Mouse (Mus musculus) heart, adult 2 months (tissue): ENCODE measurements around the gene B4galnt4.

ENCODE experiments used
- CTCF ChIP-seq: fragments of 200-600 bp; IDR thresholded peaks from 2 replicates; pipeline ENCODE4 v1.8.1; 2022; ENCODE audit warnings: antibody characterized with exemption, mild to moderate bottlenecking, moderate library complexity
- EP300 ChIP-seq: fragments of 200-500 bp; IDR thresholded peaks from 2 replicates; pipeline ENCODE4 v1.6.1; 2011; ENCODE audit warnings: low read depth, low read length, control low read depth; ENCODE audit not compliant: insufficient read depth
- POLR2A ChIP-seq: fragments of 200-500 bp; IDR thresholded peaks from 2 replicates; pipeline ENCODE4 v1.6.1; 2011; ENCODE audit warnings: mild to moderate bottlenecking, low read depth, low read length, control low read depth; ENCODE audit not compliant: insufficient read depth

- TF ChIP-seq CTCF (no peak), POLR2A (no peak), EP300 (no peak)
These were observed at the start of gene B4galnt4 for GRCm38 (mm10) chr7:141060426-141061242.
